Mouse (Mus musculus): ENCODE measurements around the gene Mypn. TPM values are rescaled to one million over a fixed set of nuclear protein-coding genes. Genes with fewer than 3 reads are reported as not detected.

The Mypn gene
- polyA plus RNA-seq, 1 experiment from 2014 or later: 6.3 TPM

- no peak overlapping the region for H3K4me2 ChIP-seq
- H3K4me3 ChIP-seq: no peak overlapping the region
- no peak overlapping the region for H3K27ac ChIP-seq (ENCODE audit: poor library complexity, severe bottlenecking)
- no peak overlapping the region for H3K9ac ChIP-seq
- 84% methylated on average over 4 of the region's 4 CpGs for WGBS
- no peaks in the 10 kb centered on the region for H3K9me3 ChIP-seq (replicated peaks)
- peaks cover 8% of the 10 kb centered on the region for H3K4me1 ChIP-seq (replicated peaks)
- no peaks in the 10 kb centered on the region for H3K27me3 ChIP-seq (replicated peaks)
- ATAC-seq (ENCODE audit: insufficient number of reproducible peaks, low FRiP score): no peak
- H3K36me3 ChIP-seq: peaks cover 12% of the 10 kb centered on the region
These were observed 77.6 kb downstream of the Mypn start for GRCm38 (mm10) chr10:63126116-63126515.

- Histone ChIP-seq H3K9me3 (replicated peaks) (no peaks in the 10 kb centered on the region), H3K27me3 (replicated peaks) (no peaks in the 10 kb centered on the region), H3K36me3 (peaks cover 9% of the 10 kb centered on the region), H3K4me2 (no peak overlapping the region), H3K4me1 (replicated peaks) (peaks cover 8% of the 10 kb centered on the region), H3K9ac (no peak overlapping the region), H3K27ac (ENCODE audit: poor library complexity, severe bottlenecking) (no peak overlapping the region), H3K4me3 (no peak overlapping the region)
- ATAC-seq (ENCODE audit: insufficient number of reproducible peaks, low FRiP score): no peak
- 39% methylated on average over 11 of the region's 11 CpGs for WGBS
These were observed 78.4 kb downstream of the Mypn start for GRCm38 (mm10) chr10:63125343-63125742.

DNA sequence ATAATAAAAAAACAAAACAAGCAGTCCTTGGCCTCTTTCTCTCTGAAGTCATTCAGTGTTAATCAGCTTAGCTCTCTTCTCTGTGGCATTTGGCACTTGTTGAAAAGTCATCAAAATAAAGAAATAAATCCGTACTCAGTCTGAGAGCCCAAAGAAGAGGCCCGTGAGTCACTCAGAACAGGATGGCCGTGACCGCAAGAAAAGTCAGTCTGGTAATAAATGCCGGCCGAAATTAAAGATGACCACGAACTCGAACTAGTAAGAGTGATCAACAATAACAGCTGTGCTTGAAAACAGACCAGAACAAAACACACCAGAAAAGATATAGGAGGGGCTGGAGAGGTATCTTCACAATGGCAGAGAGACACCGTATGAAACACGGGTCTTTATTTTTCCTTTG lies 79.7 kb downstream of the Mypn start:
- Histone ChIP-seq H3K9ac (no peak overlapping the region), H3K4me2 (no peak overlapping the region), H3K27me3 (replicated peaks) (no peaks in the 10 kb centered on the region), H3K4me1 (replicated peaks) (peaks cover 8% of the 10 kb centered on the region), H3K9me3 (replicated peaks) (no peaks in the 10 kb centered on the region), H3K36me3 (peaks cover 7% of the 10 kb centered on the region; the same call in 1 of the 2 replicates), H3K27ac (ENCODE audit: poor library complexity, severe bottlenecking) (no peak overlapping the region), H3K4me3 (no peak overlapping the region)
- no peak for ATAC-seq (ENCODE audit: insufficient number of reproducible peaks, low FRiP score)
- WGBS: 90% methylated on average over 10 of the region's 10 CpGs

DNA sequence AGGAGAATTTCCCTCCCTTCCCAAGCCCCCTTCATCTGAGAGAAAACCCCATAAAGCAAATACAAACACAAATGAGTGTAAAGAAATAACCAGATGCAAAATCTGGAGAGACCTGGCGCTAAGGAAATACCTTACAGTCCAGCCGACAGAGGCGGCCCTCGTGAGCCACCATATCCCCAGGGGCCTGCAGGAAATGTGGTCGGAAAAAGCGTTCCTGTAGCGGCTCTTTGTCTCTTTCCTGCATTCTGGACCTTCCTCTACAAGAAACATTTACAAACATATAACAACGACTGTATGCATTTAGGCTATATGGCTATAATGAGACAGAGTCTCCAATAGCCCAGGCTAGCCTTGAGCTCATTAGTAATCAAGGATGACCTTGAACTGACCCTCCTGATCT lies 80.6 kb downstream of the Mypn start:
- peaks cover 7% of the 10 kb centered on the region; the same call in 1 of the 2 replicates for H3K36me3 ChIP-seq
- no peak overlapping the region for H3K27ac ChIP-seq (ENCODE audit: poor library complexity, severe bottlenecking)
- H3K4me1 ChIP-seq (replicated peaks): peaks cover 3% of the 10 kb centered on the region
- ATAC-seq (ENCODE audit: insufficient number of reproducible peaks, low FRiP score): no peak
- no peak overlapping the region for H3K9ac ChIP-seq
- H3K4me3 ChIP-seq: no peak overlapping the region
- no peaks in the 10 kb centered on the region for H3K9me3 ChIP-seq (replicated peaks)
- 76% methylated on average over 8 of the region's 8 CpGs for WGBS
- H3K4me2 ChIP-seq: no peak overlapping the region
- no peaks in the 10 kb centered on the region for H3K27me3 ChIP-seq (replicated peaks)

- H3K9ac ChIP-seq: no peak overlapping the region
- H3K4me3 ChIP-seq: no peak overlapping the region
- no peak overlapping the region for H3K27ac ChIP-seq (ENCODE audit: poor library complexity, severe bottlenecking)
- H3K4me2 ChIP-seq: no peak overlapping the region
- H3K27me3 ChIP-seq (replicated peaks): no peaks in the 10 kb centered on the region
- H3K9me3 ChIP-seq (replicated peaks): peaks cover 2% of the 10 kb centered on the region
- WGBS: 33% methylated on average over 8 of the region's 8 CpGs
- H3K4me1 ChIP-seq (replicated peaks): no peaks in the 10 kb centered on the region
- ATAC-seq (ENCODE audit: insufficient number of reproducible peaks, low FRiP score): no peak
- H3K36me3 ChIP-seq: peaks cover 9% of the 10 kb centered on the region
These were observed 81.2 kb downstream of the Mypn start for GRCm38 (mm10) chr10:63122516-63122915.

DNA sequence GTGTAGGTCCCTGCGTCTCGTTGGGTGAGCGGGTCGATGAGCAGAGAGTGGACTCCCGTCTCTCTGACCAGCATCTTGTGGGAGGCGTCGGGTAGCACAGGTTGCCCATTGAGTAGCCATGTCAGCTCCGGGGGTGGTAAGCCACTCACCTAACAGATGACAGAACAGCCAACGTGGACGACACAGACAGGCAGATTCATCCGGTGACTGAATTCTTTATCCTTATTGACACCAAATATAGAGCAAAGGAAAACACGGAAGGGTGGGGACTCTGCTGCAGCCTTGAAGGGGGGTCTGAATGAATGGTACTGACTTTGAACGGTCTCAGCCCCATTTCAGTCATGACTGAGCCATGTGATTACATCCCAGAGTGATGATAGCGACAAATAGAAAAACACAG lies 81.8 kb downstream of the Mypn start:
- no peaks in the 10 kb centered on the region for H3K4me1 ChIP-seq (replicated peaks)
- H3K27ac ChIP-seq (ENCODE audit: poor library complexity, severe bottlenecking): no peak overlapping the region
- ATAC-seq (ENCODE audit: insufficient number of reproducible peaks, low FRiP score): no peak
- WGBS: 77% methylated on average over 14 of the region's 14 CpGs
- peaks cover 8% of the 10 kb centered on the region for H3K36me3 ChIP-seq
- H3K4me2 ChIP-seq: no peak overlapping the region
- peaks cover 6% of the 10 kb centered on the region for H3K9me3 ChIP-seq (replicated peaks)
- H3K27me3 ChIP-seq (replicated peaks): no peaks in the 10 kb centered on the region
- no peak overlapping the region for H3K4me3 ChIP-seq
- no peak overlapping the region for H3K9ac ChIP-seq

DNA sequence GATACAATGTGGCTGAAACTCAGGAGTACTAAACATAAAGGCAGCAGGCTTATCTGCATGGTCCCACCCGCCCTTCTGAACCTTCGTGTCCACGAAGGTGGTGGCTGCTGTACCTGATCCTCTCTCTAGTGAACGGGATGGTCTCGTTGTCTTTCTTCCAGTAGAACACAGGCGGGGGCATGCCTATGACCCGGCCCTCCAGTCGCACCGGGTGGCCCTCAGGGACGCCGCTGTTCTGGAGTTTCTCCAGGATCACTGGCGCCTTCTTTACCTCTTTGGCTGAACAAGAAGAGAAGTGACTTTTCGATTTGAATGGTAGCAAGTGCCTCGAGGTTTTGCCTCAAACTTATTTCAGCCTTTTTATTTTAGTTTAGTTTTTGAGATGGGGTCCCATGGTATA lies 83.8 kb downstream of the Mypn start:
- Histone ChIP-seq H3K36me3 (peaks cover 6% of the 10 kb centered on the region), H3K9ac (no peak overlapping the region), H3K27ac (ENCODE audit: poor library complexity, severe bottlenecking) (no peak overlapping the region), H3K27me3 (replicated peaks) (no peaks in the 10 kb centered on the region), H3K4me2 (no peak overlapping the region), H3K9me3 (replicated peaks) (peaks cover 6% of the 10 kb centered on the region), H3K4me3 (no peak overlapping the region), H3K4me1 (replicated peaks) (no peaks in the 10 kb centered on the region)
- no peak for ATAC-seq (ENCODE audit: insufficient number of reproducible peaks, low FRiP score)
- 70% methylated on average over 14 of the region's 14 CpGs for WGBS

DNA sequence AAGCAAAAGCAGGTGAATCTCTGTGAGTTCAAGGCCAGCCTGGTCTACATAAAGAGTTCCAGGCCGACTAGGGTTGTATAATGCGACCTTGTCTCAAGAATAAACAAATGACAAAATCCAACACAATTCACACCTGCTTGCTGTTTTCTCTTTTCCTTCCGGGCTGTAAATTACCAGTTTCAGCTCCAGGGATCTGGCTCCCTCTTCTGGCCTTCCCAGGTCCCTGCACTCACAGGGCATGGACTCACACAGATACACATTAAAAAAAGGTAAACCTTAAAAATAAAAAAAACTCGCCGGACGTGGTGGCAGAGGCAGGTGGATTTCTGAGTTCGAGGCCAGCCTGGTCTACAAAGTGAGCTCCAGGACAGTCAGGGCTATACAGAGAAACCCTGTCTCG lies 86.2 kb downstream of the Mypn start:
- H3K27ac ChIP-seq (ENCODE audit: poor library complexity, severe bottlenecking): no peak overlapping the region
- no peaks in the 10 kb centered on the region for H3K27me3 ChIP-seq (replicated peaks)
- WGBS: 88% methylated on average over 8 of the region's 8 CpGs
- no peaks in the 10 kb centered on the region for H3K4me1 ChIP-seq (replicated peaks)
- no peak overlapping the region for H3K4me2 ChIP-seq
- no peak for ATAC-seq (ENCODE audit: insufficient number of reproducible peaks, low FRiP score)
- no peak overlapping the region for H3K9ac ChIP-seq
- no peak overlapping the region for H3K4me3 ChIP-seq
- peaks cover 6% of the 10 kb centered on the region for H3K9me3 ChIP-seq (replicated peaks)
- H3K36me3 ChIP-seq: peaks cover 6% of the 10 kb centered on the region

DNA sequence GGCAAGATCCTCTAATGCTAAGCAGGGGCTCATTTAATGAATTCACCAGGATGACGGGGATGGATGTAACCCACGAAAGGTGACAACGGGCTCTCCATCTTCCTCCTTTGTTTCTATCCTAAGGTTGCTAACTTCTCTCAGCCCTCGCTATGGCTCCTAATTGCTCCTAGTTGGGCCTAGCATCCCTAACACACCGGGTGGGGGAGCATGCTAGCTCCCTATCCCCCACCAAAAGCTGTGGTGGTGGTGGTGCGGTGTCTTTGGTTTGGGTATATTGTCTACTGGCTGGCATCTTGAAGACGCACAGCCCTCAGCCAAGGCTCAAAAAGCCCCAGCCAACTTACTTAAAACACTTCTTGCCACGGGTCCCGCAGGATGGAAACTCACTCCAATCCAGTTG lies 87.4 kb downstream of the Mypn start:
- H3K4me1 ChIP-seq (replicated peaks): no peaks in the 10 kb centered on the region
- H3K36me3 ChIP-seq: peaks cover 6% of the 10 kb centered on the region
- no peak overlapping the region for H3K9ac ChIP-seq
- no peak overlapping the region for H3K4me2 ChIP-seq
- H3K4me3 ChIP-seq: no peak overlapping the region
- WGBS: 88% methylated on average over 9 of the region's 9 CpGs
- ATAC-seq (ENCODE audit: insufficient number of reproducible peaks, low FRiP score): no peak
- H3K27me3 ChIP-seq (replicated peaks): no peaks in the 10 kb centered on the region
- no peak overlapping the region for H3K27ac ChIP-seq (ENCODE audit: poor library complexity, severe bottlenecking)
- H3K9me3 ChIP-seq (replicated peaks): peaks cover 6% of the 10 kb centered on the region

GRCm38 (mm10) chr10:63115881-63116280 lies 87.9 kb downstream of the Mypn start:
- H3K4me3 ChIP-seq: no peak overlapping the region
- H3K27ac ChIP-seq (ENCODE audit: poor library complexity, severe bottlenecking): no peak overlapping the region
- H3K9me3 ChIP-seq (replicated peaks): peaks cover 6% of the 10 kb centered on the region
- no peak for ATAC-seq (ENCODE audit: insufficient number of reproducible peaks, low FRiP score)
- no peaks in the 10 kb centered on the region for H3K27me3 ChIP-seq (replicated peaks)
- H3K4me1 ChIP-seq (replicated peaks): no peaks in the 10 kb centered on the region
- peaks cover 3% of the 10 kb centered on the region for H3K36me3 ChIP-seq
- 82% methylated on average over 15 of the region's 15 CpGs for WGBS
- H3K9ac ChIP-seq: no peak overlapping the region
- H3K4me2 ChIP-seq: no peak overlapping the region

GRCm38 (mm10) chr10:63113716-63114360 lies 89.9 kb downstream of the Mypn start:
- H3K4me1 ChIP-seq (replicated peaks): no peaks in the 10 kb centered on the region
- no peak for ATAC-seq (ENCODE audit: insufficient number of reproducible peaks, low FRiP score)
- peaks cover 3% of the 10 kb centered on the region for H3K36me3 ChIP-seq
- no peak overlapping the region for H3K27ac ChIP-seq (ENCODE audit: poor library complexity, severe bottlenecking)
- H3K4me3 ChIP-seq: no peak overlapping the region
- H3K4me2 ChIP-seq: no peak overlapping the region
- WGBS: 81% methylated on average over 6 of the region's 6 CpGs
- no peaks in the 10 kb centered on the region for H3K27me3 ChIP-seq (replicated peaks)
- peaks cover 6% of the 10 kb centered on the region for H3K9me3 ChIP-seq (replicated peaks)
- H3K9ac ChIP-seq: no peak overlapping the region

DNA sequence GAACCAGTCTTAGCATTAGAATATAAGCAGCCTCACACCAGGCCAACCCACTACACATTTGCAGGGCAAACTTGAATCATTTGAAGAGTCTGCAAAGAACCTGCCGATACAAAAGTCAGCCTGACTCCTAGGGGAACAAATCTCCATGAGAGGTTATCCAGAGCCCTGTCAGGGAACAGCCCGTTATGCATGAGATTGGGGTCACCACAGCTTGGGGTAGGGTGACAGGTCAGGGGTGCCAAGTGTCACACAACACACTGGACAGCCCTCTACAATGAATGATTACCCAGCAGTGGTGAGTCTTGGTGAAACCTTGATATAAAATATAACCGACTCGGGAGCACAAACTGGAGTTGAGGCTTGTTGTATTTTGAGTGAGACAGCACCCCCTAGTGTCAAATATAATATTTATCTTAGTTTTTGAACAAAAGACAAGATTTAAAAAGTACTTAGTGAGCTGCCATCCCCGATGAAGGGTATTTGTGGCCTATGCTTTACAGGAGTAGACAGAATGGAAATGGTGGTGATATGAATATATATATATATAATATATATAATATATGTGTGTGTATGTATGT lies 90.6 kb downstream of the Mypn start:
- peaks cover 6% of the 10 kb centered on the region for H3K9me3 ChIP-seq (replicated peaks)
- no peak overlapping the region for H3K4me2 ChIP-seq
- H3K4me1 ChIP-seq (replicated peaks): no peaks in the 10 kb centered on the region
- H3K36me3 ChIP-seq: peaks cover 3% of the 10 kb centered on the region
- WGBS: 56% methylated on average over 5 of the region's 5 CpGs
- no peak overlapping the region for H3K27ac ChIP-seq (ENCODE audit: poor library complexity, severe bottlenecking)
- no peak for ATAC-seq (ENCODE audit: insufficient number of reproducible peaks, low FRiP score)
- H3K9ac ChIP-seq: no peak overlapping the region
- H3K4me3 ChIP-seq: no peak overlapping the region
- H3K27me3 ChIP-seq (replicated peaks): no peaks in the 10 kb centered on the region
